Mouse (Mus musculus): Measurements from ENCODE around the gene Znrd1as. TPM values are rescaled to one million over a fixed set of nuclear protein-coding genes. Genes with fewer than 3 reads are reported as not detected.

The Znrd1as gene
- total and polyA plus RNA-seq, 3 experiments, result 1.8 to 2.8 TPM; not detected in 1

DNA sequence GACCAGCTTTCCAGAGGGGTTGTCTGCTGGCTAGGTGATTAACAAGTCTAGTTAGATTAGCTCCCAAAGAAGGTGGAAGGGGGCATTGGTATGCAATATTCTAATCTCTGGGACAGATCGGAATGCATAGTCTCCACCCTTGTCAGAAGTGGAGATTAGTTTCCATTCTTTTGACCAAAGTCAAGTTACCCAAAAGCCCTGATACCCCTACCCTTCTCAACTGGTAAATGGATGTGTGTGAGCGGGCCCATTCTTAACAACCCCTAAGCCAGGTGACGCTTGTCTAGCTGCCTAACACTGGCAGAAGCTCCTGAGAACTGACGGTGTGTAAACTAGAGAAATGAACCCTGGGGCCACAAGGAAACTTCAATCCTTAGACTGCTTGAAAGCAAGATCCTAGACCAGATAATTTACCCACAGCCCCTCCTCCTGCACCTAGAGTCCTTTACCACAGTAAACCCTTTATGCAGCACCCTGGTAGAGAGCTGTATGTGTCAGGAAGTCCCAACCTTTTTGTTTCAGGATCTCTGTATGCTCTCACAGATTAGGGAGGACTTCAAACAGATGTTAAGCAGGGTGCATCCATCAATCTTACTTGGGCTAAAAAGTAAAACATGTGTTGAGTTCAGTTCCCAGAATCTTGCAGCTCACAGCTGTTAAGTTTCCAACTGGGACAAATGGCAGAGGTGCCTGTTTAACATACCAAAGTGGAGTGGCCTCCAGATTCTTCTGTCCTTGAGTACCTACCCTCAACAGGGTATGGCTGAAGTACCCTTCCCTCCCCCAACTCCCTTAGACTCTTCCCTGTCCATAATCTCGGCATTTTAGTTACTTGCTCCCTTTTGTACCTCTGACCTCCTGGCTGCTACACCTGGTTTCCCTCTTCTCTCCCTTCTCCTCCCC is 24.1 kb downstream of the Znrd1as start:
- Histone ChIP-seq H3K4me3 (ENCODE audit: control insufficient read depth in 1 of 2, insufficient read depth in 1 of 2, low read depth in 2 of 2, low read length in 2 of 2) (no peak overlapping the region), H3K27ac (ENCODE audit: control insufficient read depth, low read depth, low read length) (no peak overlapping the region), H3K79me2 (ENCODE audit: control insufficient read depth, insufficient read depth, low read length, poor library complexity) (no peaks in the 10 kb centered on the region), H3K4me1 (ENCODE audit: control insufficient read depth in 1 of 2, insufficient read depth in 2 of 2, low read length in 2 of 2) (no peaks in the 10 kb centered on the region), H3K9ac (ENCODE audit: control insufficient read depth, low read depth, low read length, poor library complexity, severe bottlenecking) (no peak overlapping the region), H3K9me3 (replicated peaks; ENCODE audit: insufficient read depth, low read length) (no peaks in the 10 kb centered on the region), H3K27me3 (ENCODE audit: control insufficient read depth in 1 of 2, insufficient read depth in 2 of 2, low read length in 2 of 2) (peaks cover 6 to 7% of the 10 kb centered on the region in 2 experiments), H3K36me3 (ENCODE audit: control insufficient read depth in 1 of 2, insufficient read depth in 2 of 2, low read length in 2 of 2) (no peaks in the 10 kb centered on the region)
- no peak for DNase-seq (ENCODE audit: low read depth, low spot score)
- TF ChIP-seq ELF1 (IDR thresholded peaks at IDR 0.05; ENCODE audit: low read depth, low read length), result no peak
- no peak for TF ChIP-seq RCOR1 (IDR thresholded peaks at IDR 0.05; ENCODE audit: low read depth, low read length)
- no peak for TF ChIP-seq JUND (IDR thresholded peaks at IDR 0.05; ENCODE audit: low read depth, low read length)
- no peak for TF ChIP-seq ZNF384 (IDR thresholded peaks at IDR 0.05; ENCODE audit: low read depth, low read length)
- no peak for TF ChIP-seq MYB (IDR thresholded peaks at IDR 0.05; ENCODE audit: low read depth, low read length)
- TF ChIP-seq NELFE (IDR thresholded peaks at IDR 0.05; ENCODE audit: low read depth, low read length), result no peak
- TF ChIP-seq HCFC1 (IDR thresholded peaks at IDR 0.05; ENCODE audit: low read depth, low read length), result no peak
- TF ChIP-seq ETS1 (IDR thresholded peaks at IDR 0.05; ENCODE audit: low read depth, low read length), result no peak
- no peak for TF ChIP-seq MAZ (IDR thresholded peaks at IDR 0.05; ENCODE audit: low read depth, low read length)
- TF ChIP-seq ZMIZ1 (IDR thresholded peaks at IDR 0.05; ENCODE audit: low read depth, low read length), result no peak
- TF ChIP-seq BHLHE40 (IDR thresholded peaks at IDR 0.05; ENCODE audit: borderline replicate concordance, low read depth, low read length), result no peak
- no peak for TF ChIP-seq TBP (IDR thresholded peaks at IDR 0.05; ENCODE audit: low read depth, low read length)
- TF ChIP-seq E2F4 (IDR thresholded peaks at IDR 0.05; ENCODE audit: borderline replicate concordance, low read depth, low read length), result no peak

DNA sequence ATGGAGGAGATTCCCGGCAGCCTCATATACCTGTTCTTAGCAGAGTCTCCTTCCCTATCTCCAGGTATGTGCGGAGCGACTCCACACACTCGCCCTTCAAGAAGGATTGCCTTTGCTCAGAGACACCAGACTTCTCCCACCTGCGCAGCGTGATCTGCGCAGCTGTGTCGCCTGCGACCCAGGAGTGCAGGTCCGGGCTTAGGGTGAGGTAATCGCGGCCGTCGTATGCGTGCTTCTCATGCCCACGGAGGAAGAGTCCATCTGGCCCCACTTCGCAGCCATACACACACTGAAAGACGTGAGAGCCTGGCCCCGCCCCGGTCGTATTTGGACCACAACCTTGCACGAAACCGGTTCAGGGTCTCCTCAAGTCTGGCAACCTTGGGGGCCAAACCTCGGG is 30.1 kb downstream of the Znrd1as start:
- H3K79me2 ChIP-seq (ENCODE audit: control insufficient read depth, insufficient read depth, low read length, poor library complexity), result no peaks in the 10 kb centered on the region
- H3K36me3 ChIP-seq (ENCODE audit: control insufficient read depth in 1 of 2, insufficient read depth in 2 of 2, low read length in 2 of 2), result peaks cover 0 to 11% of the 10 kb centered on the region in 2 experiments; a peak in 2 of 4 replicates
- no peak for DNase-seq (ENCODE audit: low read depth, low spot score)
- H3K27ac ChIP-seq (ENCODE audit: control insufficient read depth, low read depth, low read length), result no peak overlapping the region
- TF ChIP-seq RCOR1 (IDR thresholded peaks at IDR 0.05; ENCODE audit: low read depth, low read length) (no peak), POLR2AphosphoS5 (IDR thresholded peaks at IDR 0.05; ENCODE audit: borderline replicate concordance, low read depth, low read length) (no peak)
- H3K27me3 ChIP-seq (ENCODE audit: control insufficient read depth in 1 of 2, insufficient read depth in 2 of 2, low read length in 2 of 2), result peaks cover 0 to 3% of the 10 kb centered on the region in 2 experiments; a peak in 2 of 4 replicates
- no peak overlapping the region for H3K4me3 ChIP-seq (ENCODE audit: control insufficient read depth in 1 of 2, insufficient read depth in 1 of 2, low read depth in 2 of 2, low read length in 2 of 2)
- H3K9ac ChIP-seq (ENCODE audit: control insufficient read depth, low read depth, low read length, poor library complexity, severe bottlenecking), result no peak overlapping the region
- peaks cover 3 to 6% of the 10 kb centered on the region in 2 experiments; a peak in 2 of 4 replicates for H3K4me1 ChIP-seq (ENCODE audit: control insufficient read depth in 1 of 2, insufficient read depth in 2 of 2, low read length in 2 of 2)
- H3K9me3 ChIP-seq (replicated peaks; ENCODE audit: insufficient read depth, low read length), result no peaks in the 10 kb centered on the region

Measured in MEL (cell line).